Mouse (Mus musculus) forebrain, embryonic 10.5 days (tissue): Measurements from ENCODE around the gene Gm5934. TPM values are rescaled to one million over a fixed set of nuclear protein-coding genes. Genes with fewer than 3 reads are reported as not detected.
"Not testable (repeated sequence)": the region's sequence is repeated elsewhere in the genome, so short reads cannot be mapped to it uniquely, and the experiment has no call there.

Source experiments
- DNase-seq: peaks from one replicate; pipeline ENCODE4 v3.0.0-alpha.2; 2017; ENCODE audit warnings: low spot score; ENCODE audit errors: extremely low spot score
- H3K27ac ChIP-seq: fragments of 300-500 bp; sonication (generic); 2 replicates; pipeline ENCODE4 v1.5.1; 2016; ENCODE audit warnings: mild to moderate bottlenecking
- H3K27me3 ChIP-seq: fragments of 300-500 bp; sonication (generic); 2 replicates; pipeline ENCODE4 v1.6.1; 2016; ENCODE audit warnings: mild to moderate bottlenecking; ENCODE audit not compliant: poor library complexity, severe bottlenecking
- H3K36me3 ChIP-seq: fragments of 300-500 bp; sonication (generic); replicated peaks from 2 replicates; pipeline ENCODE4 v1.6.1; 2016; ENCODE audit warnings: mild to moderate bottlenecking, moderate library complexity
- H3K4me1 ChIP-seq: fragments of 300-500 bp; sonication (generic); 2 replicates; pipeline ENCODE4 v1.6.1; 2016
- H3K4me3 ChIP-seq: fragments of 300-500 bp; sonication (generic); 2 replicates; pipeline ENCODE4 v1.5.1; 2016; ENCODE audit warnings: mild to moderate bottlenecking, moderate library complexity
- H3K9me3 ChIP-seq: fragments of 300-500 bp; sonication (generic); 2 replicates; pipeline ENCODE4 v1.6.1; 2016; ENCODE audit warnings: mild to moderate bottlenecking, moderate library complexity
- WGBS: fragments of 180-500 bp; shearing (Covaris S2); methylation state at CpG from one replicate; pipeline ENCODE4 v1.1.7; 2016; 5-methylcytosine and 5-hydroxymethylcytosine counted together
- polyA plus RNA-seq: library from polyadenylated mRNA; unstranded; fragments of >200 nt; fragmentation: Nextera tagmentation; extraction: Ambion mirVana; gene quantifications from 2 replicates; pipeline ENCODE4 v1.2.1, GENCODE M21; 2016

Gene Gm5934
- not detected in 2 replicates for polyA plus RNA-seq

DNA sequence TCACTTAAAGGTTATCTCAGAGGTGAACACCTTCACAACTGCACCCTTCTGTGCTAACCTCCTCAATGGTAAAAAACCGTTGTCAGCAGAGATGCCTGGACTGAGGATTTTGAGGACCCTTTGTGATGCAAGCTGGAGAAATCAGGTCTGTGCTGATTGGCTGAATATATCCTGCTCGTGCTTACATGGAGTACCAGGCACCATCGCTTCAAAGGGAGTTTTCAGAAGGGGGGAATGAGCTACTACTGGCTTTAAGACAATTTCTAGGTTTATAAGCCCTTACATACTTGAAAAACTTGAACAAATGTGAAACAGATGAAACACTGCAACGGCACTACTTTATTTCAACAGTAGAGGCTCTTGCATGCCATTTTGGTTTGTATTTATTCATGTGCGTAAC, at the start of gene Gm5934:
Gene Gm5934 (minus strand): TSS at position 101 of the 400 bp plus-strand sequence.
- not testable (repeated sequence) for H3K4me1 ChIP-seq, DNase-seq, H3K9me3 ChIP-seq, H3K4me3 ChIP-seq, H3K36me3 ChIP-seq, H3K27me3 ChIP-seq, H3K27ac ChIP-seq
- 84% methylated on average over 5 of the region's 5 CpGs for WGBS

Other genes starting within 250 kb of the Gm5934 start
- gene Gm4297, start 74.1 kb upstream of the Gm5934 start, polyA plus RNA-seq = not detected in 2 replicates